Mouse (Mus musculus) myocyte (in vitro differentiated cells): Measurements from ENCODE around the gene Lcn2.

Experiments used
- CEBPB ChIP-seq: IDR thresholded peaks from 2 replicates; pipeline ENCODE4 v1.6.1; 2011; ENCODE audit warnings: mild to moderate bottlenecking, moderate library complexity; ENCODE audit not compliant: poor library complexity, insufficient read depth, severe bottlenecking
- E2F4 ChIP-seq: IDR thresholded peaks from one replicate; pipeline ENCODE4 v1.6.1; 2011; ENCODE audit warnings: mild to moderate bottlenecking, control low read depth, moderate library complexity; ENCODE audit not compliant: insufficient read depth
- POLR2A ChIP-seq: IDR thresholded peaks from one replicate; pipeline ENCODE4 v1.6.1; 2011; ENCODE audit warnings: low read depth, mild to moderate bottlenecking, control low read depth, moderate library complexity; ENCODE audit not compliant: insufficient read length
- POLR2AphosphoS2 ChIP-seq: IDR thresholded peaks from one replicate; pipeline ENCODE4 v1.6.1; 2011; ENCODE audit warnings: low read depth, control low read depth; ENCODE audit not compliant: insufficient read length
- USF1 ChIP-seq: IDR thresholded peaks from one replicate; pipeline ENCODE4 v1.6.1; 2011; ENCODE audit warnings: low read depth, mild to moderate bottlenecking, control low read depth, moderate library complexity

DNA sequence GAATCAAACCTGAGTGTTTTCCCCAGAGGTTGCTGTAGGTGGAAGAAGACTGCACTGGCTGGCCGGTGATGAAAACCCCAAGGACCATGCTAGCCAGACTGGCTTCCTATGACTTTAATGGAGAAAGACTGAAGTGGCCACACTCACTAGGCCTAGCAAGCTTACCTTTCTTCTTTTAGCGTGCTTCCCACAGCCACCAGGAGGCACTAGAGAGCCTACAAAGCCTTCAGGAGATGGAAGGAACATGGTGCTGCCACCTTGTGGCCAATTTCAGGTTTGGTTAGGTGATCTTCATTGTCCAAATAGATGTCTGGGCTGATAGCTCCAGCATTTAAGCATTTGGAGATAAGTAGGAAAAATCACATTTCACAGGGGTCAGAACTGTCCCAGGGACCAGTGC lies 16.6 kb upstream of the Lcn2 start:
- TF ChIP-seq POLR2A (no peak), USF1 (no peak), CEBPB (no peak), POLR2AphosphoS2 (no peak), E2F4 (no peak)
